Mouse (Mus musculus) cerebellum, adult 8-10 months (tissue): ENCODE measurements around the gene Atxn1.

Source experiments
- DNase-seq: peaks from one replicate; pipeline ENCODE4 v3.0.0; 2022

Gene Atxn1

DNA sequence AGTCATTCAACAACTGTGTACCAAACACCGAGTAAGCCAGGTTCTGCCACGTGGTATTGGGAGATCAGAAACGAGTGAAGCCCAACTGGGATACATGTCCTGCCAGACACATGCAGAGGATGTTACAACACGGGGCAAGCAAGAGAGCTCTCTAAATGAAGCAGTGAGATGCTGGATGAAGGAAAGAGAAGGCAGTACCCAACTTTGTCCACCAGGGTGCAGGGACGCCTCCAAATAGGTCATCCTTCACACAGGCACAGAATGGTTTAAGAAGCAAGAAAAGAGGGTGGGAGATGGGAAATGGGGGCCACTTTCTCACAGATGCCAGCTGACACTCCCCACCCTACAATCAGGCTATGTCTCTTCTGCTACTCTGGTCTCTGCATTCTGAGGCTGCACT is 351.5 kb downstream of the Atxn1 start:
- peak; percentile 32 for DNase-seq

DNA sequence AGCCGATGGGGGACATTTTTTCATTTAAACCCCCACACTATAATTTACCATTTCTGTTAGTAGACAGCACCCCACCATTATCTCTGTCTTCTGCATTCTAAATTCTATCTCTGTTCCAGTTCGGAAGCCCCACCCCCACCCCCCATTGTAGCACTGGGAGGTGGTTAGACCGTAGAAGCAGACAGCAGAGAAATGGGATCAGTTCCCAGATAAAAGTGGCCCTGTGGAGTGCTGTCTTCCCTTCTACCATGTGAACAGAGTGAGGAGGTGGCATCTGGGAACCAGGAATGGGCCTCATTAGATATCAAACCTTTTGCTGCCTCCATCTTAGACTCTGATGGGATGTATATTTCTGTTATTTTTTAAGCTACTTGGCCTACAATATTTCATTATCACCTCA is 353.3 kb downstream of the Atxn1 start:
- no peak for DNase-seq

DNA sequence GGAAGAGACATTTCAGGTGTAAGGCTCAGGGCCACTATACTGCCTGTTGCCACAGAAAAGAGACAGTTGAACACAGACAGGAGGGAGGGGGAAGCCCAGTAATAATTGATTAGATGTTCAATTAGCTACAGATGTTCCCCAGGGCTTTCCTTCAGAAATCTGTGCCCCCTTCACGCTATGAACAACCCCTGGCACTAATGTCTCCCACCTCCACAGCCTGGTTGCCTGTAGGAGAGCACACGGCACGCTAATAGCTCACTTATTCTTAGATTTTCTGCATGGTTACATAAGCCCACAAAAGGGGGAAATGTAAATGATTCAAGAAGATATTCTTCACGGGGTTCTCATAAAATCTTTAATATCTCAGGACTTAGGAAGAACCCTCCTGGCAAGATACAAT is 355.3 kb downstream of the Atxn1 start:
- no peak for DNase-seq

GRCm38 (mm10) chr13:45608593-45608992 is 356.2 kb downstream of the Atxn1 start:
- DNase-seq, result no peak

DNA sequence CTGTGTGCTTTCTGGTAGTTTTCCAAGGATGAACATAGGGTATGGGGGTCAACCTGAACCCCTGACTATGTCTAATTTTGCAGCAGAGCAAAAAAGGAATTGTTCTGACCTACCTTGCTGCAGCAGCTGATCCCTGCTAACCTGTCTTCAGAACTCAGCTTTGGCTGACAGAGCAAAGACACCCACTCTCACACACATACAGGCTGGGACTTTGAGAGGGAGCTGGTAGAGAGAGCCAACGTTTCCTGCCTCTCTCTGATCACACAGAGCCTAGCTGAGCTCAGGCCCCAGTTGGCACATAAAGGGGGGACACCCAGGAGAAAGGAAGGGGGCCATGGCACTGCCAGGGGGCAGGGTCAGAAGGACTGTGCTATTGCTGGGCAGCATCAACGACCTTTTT is 356.9 kb downstream of the Atxn1 start:
- no peak for DNase-seq

GRCm38 (mm10) chr13:45603636-45604035 is 361.2 kb downstream of the Atxn1 start:
- no peak for DNase-seq

GRCm38 (mm10) chr13:45600443-45600842 is 364.4 kb downstream of the Atxn1 start:
- no peak for DNase-seq

- no peak for DNase-seq
These were observed 365.0 kb downstream of the Atxn1 start for GRCm38 (mm10) chr13:45599831-45600230.

DNA sequence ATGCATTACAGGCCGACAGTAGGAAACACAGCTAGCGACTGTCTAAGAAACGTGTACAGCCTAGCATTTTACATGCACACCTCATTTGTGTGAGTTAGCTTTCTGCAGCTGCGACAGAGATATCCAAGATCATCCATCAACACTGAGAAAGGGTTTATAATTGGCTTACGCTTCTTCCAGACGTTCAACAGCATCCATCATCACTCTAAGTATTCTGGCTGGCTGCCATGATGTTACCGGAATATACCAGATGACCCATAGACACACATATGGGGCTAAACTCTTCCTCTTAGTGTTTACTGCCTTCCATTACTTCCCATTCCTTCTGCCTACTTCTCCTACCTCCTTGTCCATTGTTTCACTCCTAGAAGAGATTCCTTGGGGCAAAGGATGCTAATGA is 369.4 kb downstream of the Atxn1 start:
- no peak for DNase-seq

DNA sequence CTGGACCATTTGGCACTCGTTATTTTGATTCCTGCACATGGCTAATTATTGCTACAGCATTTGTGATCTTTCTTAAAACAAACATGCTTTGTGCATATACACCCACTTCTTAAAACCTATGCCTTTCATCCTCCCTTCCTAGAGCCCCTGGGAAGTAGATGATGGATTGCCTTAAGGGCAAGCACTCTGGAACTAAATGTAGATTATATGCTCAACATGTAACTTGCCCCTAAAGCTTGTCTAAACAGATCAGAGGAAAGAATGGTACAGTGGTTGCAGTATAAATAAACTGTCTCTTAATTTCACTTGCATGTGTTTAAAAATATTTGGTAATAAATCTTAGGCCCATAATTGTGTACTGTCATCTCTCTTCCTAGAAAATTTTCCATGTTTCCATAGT is 370.9 kb downstream of the Atxn1 start:
- no peak for DNase-seq

GRCm38 (mm10) chr13:45590898-45591297 is 373.9 kb downstream of the Atxn1 start:
- no peak for DNase-seq

DNA sequence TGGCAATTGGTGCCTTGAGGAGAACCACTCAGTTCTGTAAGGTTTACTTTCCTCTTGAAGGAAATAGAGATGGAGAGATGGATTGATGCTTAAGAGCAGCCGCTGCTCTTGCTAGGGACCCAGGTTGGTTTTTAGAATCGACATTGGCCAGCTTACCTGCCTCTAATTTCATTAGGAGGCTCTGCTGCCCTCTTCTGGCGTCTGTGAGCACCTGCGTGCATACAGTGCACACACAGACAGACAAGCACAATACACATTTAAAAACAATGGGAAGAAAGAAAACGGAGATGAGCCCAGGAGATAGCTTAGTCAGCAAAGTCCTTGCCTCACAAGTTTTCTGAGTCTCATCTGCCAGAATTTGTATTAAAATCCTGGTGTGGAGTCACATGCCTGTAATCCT is 381.7 kb downstream of the Atxn1 start:
- no peak for DNase-seq

GRCm38 (mm10) chr13:45582294-45582693 is 382.5 kb downstream of the Atxn1 start:
- DNase-seq, result no peak

DNA sequence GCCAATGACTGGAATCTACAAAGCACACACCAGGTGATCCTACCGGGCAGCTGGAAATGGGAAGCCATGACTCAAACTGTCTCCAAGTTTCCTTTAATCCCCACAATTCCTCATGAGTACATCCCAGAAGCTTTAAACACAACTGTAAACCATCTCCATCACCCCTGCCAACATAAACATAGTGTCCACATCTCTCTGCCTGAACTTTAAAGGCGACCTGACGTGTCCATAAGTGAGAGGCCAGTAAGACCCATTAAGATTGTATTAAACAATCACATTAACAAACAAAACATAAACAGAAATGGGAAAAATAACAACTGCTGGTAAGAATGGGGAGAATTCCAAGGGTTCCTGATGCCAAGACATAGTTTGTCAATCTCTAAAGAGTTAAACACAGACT is 385.1 kb downstream of the Atxn1 start:
- no peak for DNase-seq

GRCm38 (mm10) chr13:45577784-45578183 is 387.0 kb downstream of the Atxn1 start:
- no peak for DNase-seq

- DNase-seq, result no peak
These were observed 387.4 kb downstream of the Atxn1 start for GRCm38 (mm10) chr13:45577366-45577765.

DNA sequence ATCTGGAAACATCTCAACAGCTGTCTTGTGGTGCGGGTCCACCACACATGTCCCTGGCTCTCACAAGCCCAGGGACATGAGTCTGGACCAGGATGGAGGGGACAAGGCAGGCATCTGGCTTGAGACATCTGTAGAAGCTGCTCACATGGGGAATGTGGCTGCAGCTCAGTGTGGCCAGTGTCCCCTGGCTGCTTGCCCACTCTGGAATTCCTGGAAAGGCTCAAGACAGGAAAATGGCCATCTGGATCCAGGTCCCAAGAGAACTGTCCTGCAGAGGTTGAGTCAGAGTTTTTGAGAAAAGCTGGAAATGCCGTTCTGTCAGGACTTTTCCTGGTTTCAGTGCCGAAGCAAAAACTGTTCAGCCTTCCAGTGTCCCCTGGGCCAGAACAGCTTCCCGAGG is 388.6 kb downstream of the Atxn1 start:
- no peak for DNase-seq

- peak; percentile 60 for DNase-seq
These were observed 392.0 kb downstream of the Atxn1 start for GRCm38 (mm10) chr13:45572768-45573167.

- DNase-seq, result peak; percentile 86
These were observed 393.0 kb downstream of the Atxn1 start for GRCm38 (mm10) chr13:45571795-45572262.

DNA sequence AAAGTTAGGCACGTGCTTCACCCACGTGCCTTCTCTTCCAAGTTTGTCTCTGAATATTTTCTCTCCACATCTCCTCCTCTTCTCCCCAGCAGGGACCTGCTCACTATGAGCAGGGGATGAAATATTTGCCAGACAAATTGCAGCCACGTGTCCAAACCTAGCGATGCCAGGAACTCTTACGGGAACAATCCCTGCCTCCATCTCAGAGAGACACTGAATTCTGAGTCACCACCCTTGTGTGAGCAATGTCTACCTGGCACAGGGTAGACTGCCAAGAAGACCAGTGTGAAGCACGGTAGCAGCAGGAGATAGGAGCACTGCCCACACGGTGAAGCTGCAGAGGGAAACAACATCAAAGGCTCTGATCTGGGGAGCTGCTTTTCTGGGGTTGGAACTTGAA is 394.9 kb downstream of the Atxn1 start:
- DNase-seq, result peak; percentile 54

- DNase-seq, result no peak
These were observed 399.9 kb downstream of the Atxn1 start for GRCm38 (mm10) chr13:45564946-45565345.

DNA sequence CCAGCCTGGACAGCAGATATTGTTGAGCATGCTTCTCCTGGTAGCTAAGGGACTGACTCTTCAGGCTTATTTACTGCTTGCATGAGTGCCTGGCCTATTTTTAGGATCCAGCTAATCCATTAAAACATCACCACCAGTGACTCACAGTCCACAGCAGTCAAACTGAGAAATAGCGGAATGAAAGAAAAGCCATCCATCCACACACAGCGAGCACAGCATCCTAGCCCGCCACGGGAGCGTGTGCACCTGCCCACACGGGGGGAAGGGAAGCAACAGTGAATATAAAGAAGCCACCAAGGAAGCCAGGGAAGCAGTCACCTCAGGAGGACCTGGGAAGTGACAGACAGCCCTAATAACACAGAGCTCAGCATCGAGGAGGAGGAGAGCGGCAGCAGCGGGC is 402.8 kb downstream of the Atxn1 start:
- DNase-seq, result no peak

DNA sequence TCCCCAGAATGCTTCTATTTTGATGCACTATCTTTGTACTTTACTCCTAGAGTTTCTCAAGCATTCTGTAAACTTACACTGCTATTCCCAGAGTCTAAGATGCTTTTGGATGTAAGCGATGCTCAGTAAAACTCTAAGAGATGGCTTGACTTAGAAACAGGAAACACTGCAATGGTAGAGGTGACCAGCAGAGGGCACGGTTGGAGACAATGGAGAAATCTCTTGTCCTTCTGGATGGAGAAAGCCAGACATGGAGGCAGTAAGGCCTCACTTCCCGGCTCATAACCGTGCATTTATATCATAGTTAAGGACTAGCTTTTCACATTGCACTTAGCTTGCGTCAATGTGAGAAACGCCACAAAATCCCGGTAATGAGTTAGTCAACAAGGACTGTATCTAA is 404.3 kb downstream of the Atxn1 start:
- no peak for DNase-seq

GRCm38 (mm10) chr13:45559258-45559657 is 405.6 kb downstream of the Atxn1 start:
- no peak for DNase-seq

DNA sequence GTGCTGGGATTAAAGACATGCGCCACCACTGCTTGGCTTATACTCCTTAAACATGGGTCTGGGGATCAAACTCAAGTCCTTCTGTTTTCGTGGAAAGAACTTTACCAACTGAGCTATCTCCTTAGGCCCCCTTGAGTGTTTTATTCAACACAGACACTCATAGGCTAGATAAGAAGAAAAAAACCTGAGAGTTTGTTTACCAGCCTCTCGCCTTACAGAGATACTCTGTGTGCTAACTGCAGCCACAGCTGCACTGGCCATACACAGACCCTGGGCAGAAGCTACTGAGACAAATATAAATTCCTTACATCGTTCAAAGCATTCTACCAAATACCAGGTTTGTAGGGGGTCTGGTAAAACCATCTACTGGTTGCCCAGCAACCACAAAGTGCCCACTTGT is 406.4 kb downstream of the Atxn1 start:
- DNase-seq, result no peak

DNA sequence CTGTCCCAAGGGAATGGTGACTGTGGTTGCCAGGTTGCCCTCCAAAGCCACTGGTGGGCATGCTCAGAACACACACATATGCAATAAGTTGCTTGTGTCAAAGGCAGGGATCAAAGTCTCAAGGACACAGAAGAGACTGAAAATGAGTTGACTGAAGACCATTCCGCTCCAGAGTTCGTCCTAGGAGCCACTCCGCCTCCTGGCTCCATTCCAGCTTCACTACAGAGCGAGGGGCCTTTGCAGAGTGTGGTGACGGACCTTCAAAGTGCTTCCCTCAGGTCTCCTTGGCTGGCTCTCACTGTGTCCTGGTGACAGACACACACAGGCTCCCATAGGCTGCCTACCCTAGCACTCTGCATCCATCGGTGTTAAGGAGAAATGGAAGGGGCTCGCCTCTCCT is 411.1 kb downstream of the Atxn1 start:
- DNase-seq, result no peak
